Comparison of ENCODE assay signal across 8 mouse cellular contexts in genomic region chr6:3183819-3184199, GRCm38 (mm10).
DNase-seq lines count a peak whose midpoint lies in the region; ATAC-seq and TF ChIP-seq lines count a peak whose summit lies in the region.

No protein-coding gene starts in this region.

- no peaks in the 10 kb centered on the region for H3K36me3 ChIP-seq in MEL (ENCODE audit: control insufficient read depth in 1 of 2, insufficient read depth in 2 of 2, low read length in 2 of 2)
- no peaks in the 10 kb centered on the region for H3K36me3 ChIP-seq in heart, adult 2 months (ENCODE audit: control insufficient read depth, insufficient read depth, low read length)
- no peaks in the 10 kb centered on the region for H3K36me3 ChIP-seq in limb, embryonic 11.5 days (ENCODE audit: control insufficient read depth, insufficient read depth, low read length)

- H3K27me3 ChIP-seq in MEL (ENCODE audit: control insufficient read depth in 1 of 2, insufficient read depth in 2 of 2, low read length in 2 of 2) = no peaks in the 10 kb centered on the region
- no peaks in the 10 kb centered on the region for H3K27me3 ChIP-seq in heart, adult 2 months (ENCODE audit: control insufficient read depth, insufficient read depth, low read length)
- 0 out of 2 replicates have a peak, but pooled peaks cover 2% of the 10 kb centered on the region for H3K27me3 ChIP-seq in limb, embryonic 11.5 days (ENCODE audit: control insufficient read depth, insufficient read depth, low read length)

- no peaks in the 10 kb centered on the region for H3K9me3 ChIP-seq in MEL (replicated peaks; ENCODE audit: insufficient read depth, low read length)
- H3K9me3 ChIP-seq in limb, embryonic 11.5 days (ENCODE audit: control insufficient read depth, low read length) = peaks cover 14% of the 10 kb centered on the region

- TF ChIP-seq POLR2A in MEL (IDR thresholded peaks at IDR 0.05; ENCODE audit: control insufficient read depth in 1 of 2, insufficient read depth in 1 of 2, low read depth in 1 of 2, low read length in 2 of 2, poor library complexity in 1 of 2) = no peak
- TF ChIP-seq POLR2A in heart, adult 2 months (IDR thresholded peaks at IDR 0.05; ENCODE audit: insufficient read depth, low read depth, low read length) = no peak

- no peaks in the 10 kb centered on the region for H3K79me2 ChIP-seq in MEL (ENCODE audit: control insufficient read depth, insufficient read depth, low read length, poor library complexity)
- no peaks in the 10 kb centered on the region for H3K79me2 ChIP-seq in heart, adult 2 months (replicated peaks; ENCODE audit: control insufficient read depth, insufficient read depth, low read length)

- H3K27ac ChIP-seq in layer of hippocampus, adult 2 months = no peak overlapping the region
- H3K27ac ChIP-seq in MEL (ENCODE audit: control insufficient read depth, low read depth, low read length) = no peak overlapping the region
- H3K27ac ChIP-seq in heart, adult 2 months = no peak overlapping the region
- no peak overlapping the region for H3K27ac ChIP-seq in limb, embryonic 11.5 days (replicated peaks; ENCODE audit: low read depth, low read length)

- peak; percentile 71 for TF ChIP-seq RAD21 in MEL (IDR thresholded peaks at IDR 0.05; ENCODE audit: low read depth, low read length)

- DNase-seq in layer of hippocampus, adult 2 months (ENCODE audit: low spot score in 2 of 2) = peak in 1 of 2 experiments; percentile 22
- DNase-seq in layer of hippocampus, postnatal 36 days = no peak
- peak; percentile 76 for DNase-seq in MEL (ENCODE audit: low read depth, low spot score)
- peak; percentile 53 to 63 for DNase-seq in cerebellum, adult 18-20 months
- DNase-seq in heart, adult 2 months = peak; percentile 50 to 78
- peak; percentile 69 for DNase-seq in limb, embryonic 11.5 days (ENCODE audit: low spot score)

- no peak for TF ChIP-seq EP300 in MEL (IDR thresholded peaks at IDR 0.05; ENCODE audit: low read depth in 1 of 2, low read length in 2 of 2)
- no peak for TF ChIP-seq EP300 in heart, adult 2 months (IDR thresholded peaks at IDR 0.05; ENCODE audit: insufficient read depth, low read depth, low read length)

- no peak overlapping the region for H3K9ac ChIP-seq in MEL (ENCODE audit: control insufficient read depth, low read depth, low read length, poor library complexity, severe bottlenecking)
- no peak overlapping the region for H3K9ac ChIP-seq in heart, adult 2 months (ENCODE audit: low read depth, low read length)
- H3K9ac ChIP-seq in limb, embryonic 11.5 days (ENCODE audit: low read length) = no peak overlapping the region

- intact Hi-C loops in heart, adult 2 months (cut with DNase I) = loop anchor here (10.0 kb wide), 1 partner anchor 161 kb away; no protein-coding TSS in a partner anchor

- no peak for ATAC-seq in limb, embryonic 11.5 days (ENCODE audit: insufficient number of reproducible peaks, low FRiP score, low TSS enrichment, low read depth)
- peak; percentile 33; the same call in 1 of the 2 replicates for ATAC-seq in neutrophil, adult 5-6 weeks (ENCODE audit: extremely low read depth, insufficient number of reproducible peaks, low FRiP score, poor library complexity, severe bottlenecking)
- no peak; the same call in 1 of the 2 replicates for ATAC-seq in frontal cortex, adult (ENCODE audit: low TSS enrichment)

- no peaks in the 10 kb centered on the region for H3K4me1 ChIP-seq in MEL (ENCODE audit: control insufficient read depth in 1 of 2, insufficient read depth in 2 of 2, low read length in 2 of 2)
- H3K4me1 ChIP-seq in heart, adult 2 months (ENCODE audit: control insufficient read depth, insufficient read depth, low read length) = no peaks in the 10 kb centered on the region
- no peaks in the 10 kb centered on the region for H3K4me1 ChIP-seq in limb, embryonic 11.5 days (ENCODE audit: control insufficient read depth, insufficient read depth, low read length)

- no peak overlapping the region for H3K4me3 ChIP-seq in layer of hippocampus, adult 2 months
- H3K4me3 ChIP-seq in MEL (ENCODE audit: control insufficient read depth in 1 of 2, insufficient read depth in 1 of 2, low read depth in 2 of 2, low read length in 2 of 2) = no peak overlapping the region
- no peak overlapping the region for H3K4me3 ChIP-seq in heart, adult 2 months
- no peak overlapping the region for H3K4me3 ChIP-seq in limb, embryonic 11.5 days (ENCODE audit: low read depth, low read length)

- 31% methylated on average over 5 of the region's 5 CpGs for WGBS in heart, adult 2 months
- WGBS in limb, embryonic 11.5 days = 39% methylated on average over 5 of the region's 5 CpGs

- H3K4me2 ChIP-seq in limb, embryonic 11.5 days (ENCODE audit: low read depth, severe bottlenecking) = no peak overlapping the region

- peak; percentile 70 for TF ChIP-seq CTCF in layer of hippocampus, adult 2 months (conservative IDR thresholded peaks at IDR 0.05)
- peak; percentile 52 to 68 (median 54); a peak in 5 of 6 replicates for TF ChIP-seq CTCF in MEL (IDR thresholded peaks at IDR 0.05 in 2 of 3, conservative IDR thresholded peaks at IDR 0.05 in 1 of 3; ENCODE audit: control insufficient read depth in 1 of 3, insufficient read depth in 1 of 3, low read depth in 2 of 3, low read length in 3 of 3, poor library complexity in 1 of 3, severe bottlenecking in 1 of 3)
- peak; percentile 78 for TF ChIP-seq CTCF in heart, adult 2 months (IDR thresholded peaks at IDR 0.05)

TF ChIP-seq in MEL, 35 proteins besides CTCF, POLR2A, EP300 and RAD21:
- TF ChIP-seq MXI1 (IDR thresholded peaks at IDR 0.05; ENCODE audit: low read depth, low read length) (no peak), SMC3 (IDR thresholded peaks at IDR 0.05; ENCODE audit: low read depth, low read length) (peak; percentile 64)
TF ChIP-seq in MEL: peak in this region for 1.

Comparison
In these comparisons a context has a peak if more than half of its experiments do, and no peak if none do; other contexts are left out.
1. DNase-seq: peak in MEL (single experiment), cerebellum, adult 18-20 months (2 of 2), heart, adult 2 months (2 of 2) and limb, embryonic 11.5 days (single experiment); none in layer of hippocampus, postnatal 36 days (0 of 2).
2. Peak in every context shown above with its lines, with median percentiles within 50 percentile points of each other: CTCF ChIP-seq.